Mouse (Mus musculus): ENCODE results near the gene Gigyf2. TPM values are rescaled to one million over a fixed set of nuclear protein-coding genes. Genes with fewer than 3 reads are reported as not detected.

The Gigyf2 gene
- polyA plus RNA-seq, 1 experiment from 2014 or later, result 61.3 TPM

GRCm38 (mm10) chr1:87331774-87332173 is 5.0 kb downstream of the Gigyf2 start:
- Histone ChIP-seq H3K9me3 (ENCODE audit: control insufficient read depth, low read length) (no peaks in the 10 kb centered on the region), H3K36me3 (ENCODE audit: control insufficient read depth, insufficient read depth, low read length) (peaks cover 23% of the 10 kb centered on the region), H3K4me3 (ENCODE audit: low read length) (no peak overlapping the region), H3K9ac (ENCODE audit: low read depth, low read length) (no peak overlapping the region), H3K4me2 (replicated peaks; ENCODE audit: low read depth, low read length) (no peak overlapping the region), H3K27me3 (ENCODE audit: control insufficient read depth, insufficient read depth, low read length) (no peaks in the 10 kb centered on the region), H3K27ac (ENCODE audit: low read depth, low read length) (no peak overlapping the region), H3K4me1 (ENCODE audit: control insufficient read depth, insufficient read depth, low read length) (peaks cover 5% of the 10 kb centered on the region)
- WGBS, result 92% methylated on average over 4 of the region's 4 CpGs
- no peak for ATAC-seq (ENCODE audit: low FRiP score, low TSS enrichment)

GRCm38 (mm10) chr1:87350576-87350975 is 23.8 kb downstream of the Gigyf2 start:
- no peaks in the 10 kb centered on the region for H3K27me3 ChIP-seq (ENCODE audit: control insufficient read depth, insufficient read depth, low read length)
- no peaks in the 10 kb centered on the region for H3K4me1 ChIP-seq (ENCODE audit: control insufficient read depth, insufficient read depth, low read length)
- H3K4me3 ChIP-seq (ENCODE audit: low read length), result no peak overlapping the region
- H3K27ac ChIP-seq (ENCODE audit: low read depth, low read length), result no peak overlapping the region
- H3K9me3 ChIP-seq (ENCODE audit: control insufficient read depth, low read length), result no peaks in the 10 kb centered on the region
- WGBS, result 95% methylated on average over 2 of the region's 2 CpGs
- H3K9ac ChIP-seq (ENCODE audit: low read depth, low read length), result no peak overlapping the region
- no peak overlapping the region for H3K4me2 ChIP-seq (replicated peaks; ENCODE audit: low read depth, low read length)
- ATAC-seq (ENCODE audit: low FRiP score, low TSS enrichment), result no peak
- H3K36me3 ChIP-seq (ENCODE audit: control insufficient read depth, insufficient read depth, low read length), result peaks cover 16% of the 10 kb centered on the region

GRCm38 (mm10) chr1:87360276-87360675 is 33.5 kb downstream of the Gigyf2 start:
- H3K4me2 ChIP-seq (replicated peaks; ENCODE audit: low read depth, low read length), result no peak overlapping the region
- H3K9me3 ChIP-seq (ENCODE audit: control insufficient read depth, low read length), result no peaks in the 10 kb centered on the region
- H3K27ac ChIP-seq (ENCODE audit: low read depth, low read length), result no peak overlapping the region
- 43% methylated on average over 1 of the region's 1 CpGs for WGBS
- no peak overlapping the region for H3K9ac ChIP-seq (ENCODE audit: low read depth, low read length)
- no peak overlapping the region for H3K4me3 ChIP-seq (ENCODE audit: low read length)
- H3K27me3 ChIP-seq (ENCODE audit: control insufficient read depth, insufficient read depth, low read length), result no peaks in the 10 kb centered on the region
- peaks cover 12% of the 10 kb centered on the region for H3K36me3 ChIP-seq (ENCODE audit: control insufficient read depth, insufficient read depth, low read length)
- no peaks in the 10 kb centered on the region for H3K4me1 ChIP-seq (ENCODE audit: control insufficient read depth, insufficient read depth, low read length)
- no peak for ATAC-seq (ENCODE audit: low FRiP score, low TSS enrichment)

- no peak overlapping the region for H3K4me2 ChIP-seq (replicated peaks; ENCODE audit: low read depth, low read length)
- 85% methylated on average over 3 of the region's 3 CpGs for WGBS
- H3K27me3 ChIP-seq (ENCODE audit: control insufficient read depth, insufficient read depth, low read length), result no peaks in the 10 kb centered on the region
- H3K9me3 ChIP-seq (ENCODE audit: control insufficient read depth, low read length), result no peaks in the 10 kb centered on the region
- no peak overlapping the region for H3K9ac ChIP-seq (ENCODE audit: low read depth, low read length)
- peaks cover 33% of the 10 kb centered on the region for H3K36me3 ChIP-seq (ENCODE audit: control insufficient read depth, insufficient read depth, low read length)
- no peak for ATAC-seq (ENCODE audit: low FRiP score, low TSS enrichment)
- no peak overlapping the region for H3K4me3 ChIP-seq (ENCODE audit: low read length)
- no peak overlapping the region for H3K27ac ChIP-seq (ENCODE audit: low read depth, low read length)
- H3K4me1 ChIP-seq (ENCODE audit: control insufficient read depth, insufficient read depth, low read length), result no peaks in the 10 kb centered on the region
Observed at GRCm38 (mm10) chr1:87378024-87378560, 51.3 kb downstream of the Gigyf2 start.

GRCm38 (mm10) chr1:87379919-87380318 is 53.1 kb downstream of the Gigyf2 start:
- H3K4me2 ChIP-seq (replicated peaks; ENCODE audit: low read depth, low read length), result no peak overlapping the region
- H3K27ac ChIP-seq (ENCODE audit: low read depth, low read length), result no peak overlapping the region
- ATAC-seq (ENCODE audit: low FRiP score, low TSS enrichment), result no peak
- H3K4me1 ChIP-seq (ENCODE audit: control insufficient read depth, insufficient read depth, low read length), result no peaks in the 10 kb centered on the region
- H3K9me3 ChIP-seq (ENCODE audit: control insufficient read depth, low read length), result no peaks in the 10 kb centered on the region
- H3K4me3 ChIP-seq (ENCODE audit: low read length), result no peak overlapping the region
- no peaks in the 10 kb centered on the region for H3K27me3 ChIP-seq (ENCODE audit: control insufficient read depth, insufficient read depth, low read length)
- 95% methylated on average over 1 of the region's 1 CpGs for whole genome bisulfite sequencing
- H3K9ac ChIP-seq (ENCODE audit: low read depth, low read length), result no peak overlapping the region
- H3K36me3 ChIP-seq (ENCODE audit: control insufficient read depth, insufficient read depth, low read length), result peaks cover 24% of the 10 kb centered on the region; the same call in 1 of the 2 replicates

- WGBS, result 92% methylated on average over 3 of the region's 3 CpGs
Observed at GRCm38 (mm10) chr1:87381152-87381551, 54.4 kb downstream of the Gigyf2 start.

GRCm38 (mm10) chr1:87386436-87387092 is 59.8 kb downstream of the Gigyf2 start:
- H3K27ac ChIP-seq (ENCODE audit: low read depth, low read length), result no peak overlapping the region
- no peaks in the 10 kb centered on the region for H3K27me3 ChIP-seq (ENCODE audit: control insufficient read depth, insufficient read depth, low read length)
- H3K4me1 ChIP-seq (ENCODE audit: control insufficient read depth, insufficient read depth, low read length), result no peaks in the 10 kb centered on the region
- no peak for ATAC-seq (ENCODE audit: low FRiP score, low TSS enrichment)
- H3K9me3 ChIP-seq (ENCODE audit: control insufficient read depth, low read length), result no peaks in the 10 kb centered on the region
- no peak overlapping the region for H3K4me3 ChIP-seq (ENCODE audit: low read length)
- H3K36me3 ChIP-seq (ENCODE audit: control insufficient read depth, insufficient read depth, low read length), result peaks cover 25% of the 10 kb centered on the region; the same call in 1 of the 2 replicates
- no peak overlapping the region for H3K4me2 ChIP-seq (replicated peaks; ENCODE audit: low read depth, low read length)
- no peak overlapping the region for H3K9ac ChIP-seq (ENCODE audit: low read depth, low read length)
- WGBS, result 88% methylated on average over 9 of the region's 9 CpGs

More at GRCm38 (mm10) chr1:87381152-87381551, 54.4 kb downstream of the Gigyf2 start:
- Histone ChIP-seq H3K27me3 (ENCODE audit: control insufficient read depth, insufficient read depth, low read length) (no peaks in the 10 kb centered on the region), H3K4me3 (ENCODE audit: low read length) (no peak overlapping the region), H3K9ac (ENCODE audit: low read depth, low read length) (no peak overlapping the region), H3K4me2 (replicated peaks; ENCODE audit: low read depth, low read length) (no peak overlapping the region), H3K9me3 (ENCODE audit: control insufficient read depth, low read length) (no peaks in the 10 kb centered on the region), H3K36me3 (ENCODE audit: control insufficient read depth, insufficient read depth, low read length) (peaks cover 20% of the 10 kb centered on the region; the same call in 1 of the 2 replicates), H3K27ac (ENCODE audit: low read depth, low read length) (no peak overlapping the region), H3K4me1 (ENCODE audit: control insufficient read depth, insufficient read depth, low read length) (no peaks in the 10 kb centered on the region)
- ATAC-seq (ENCODE audit: low FRiP score, low TSS enrichment), result no peak

GRCm38 (mm10) chr1:87393444-87394195 is 66.8 kb downstream of the Gigyf2 start:
- H3K36me3 ChIP-seq (ENCODE audit: control insufficient read depth, insufficient read depth, low read length), result peaks cover 13% of the 10 kb centered on the region; the same call in 1 of the 2 replicates
- no peaks in the 10 kb centered on the region for H3K27me3 ChIP-seq (ENCODE audit: control insufficient read depth, insufficient read depth, low read length)
- no peak overlapping the region for H3K27ac ChIP-seq (ENCODE audit: low read depth, low read length)
- H3K4me1 ChIP-seq (ENCODE audit: control insufficient read depth, insufficient read depth, low read length), result no peaks in the 10 kb centered on the region
- 91% methylated on average over 3 of the region's 3 CpGs for WGBS
- ATAC-seq (ENCODE audit: low FRiP score, low TSS enrichment), result no peak
- H3K4me3 ChIP-seq (ENCODE audit: low read length), result no peak overlapping the region
- no peaks in the 10 kb centered on the region for H3K9me3 ChIP-seq (ENCODE audit: control insufficient read depth, low read length)
- no peak overlapping the region for H3K9ac ChIP-seq (ENCODE audit: low read depth, low read length)
- H3K4me2 ChIP-seq (replicated peaks; ENCODE audit: low read depth, low read length), result no peak overlapping the region

DNA sequence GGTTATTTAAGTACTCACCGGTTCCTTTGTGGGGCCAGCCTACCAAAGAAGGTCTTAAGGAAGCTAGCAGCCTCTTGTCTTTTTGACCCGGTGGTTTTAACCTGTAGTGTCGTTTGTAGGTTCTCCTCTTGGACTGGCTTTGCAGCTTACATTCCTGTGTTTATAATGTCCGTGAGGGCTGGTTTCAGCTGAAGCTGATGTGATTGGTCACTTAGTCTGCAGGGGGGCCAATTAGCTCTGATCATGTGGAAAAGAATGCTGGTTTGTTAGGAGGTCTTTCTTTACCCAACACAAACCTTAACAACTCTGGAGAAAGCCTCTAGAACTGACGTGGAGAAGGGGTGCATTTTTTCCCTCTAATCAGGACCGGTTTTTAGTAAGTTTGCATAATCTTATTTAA is 67.8 kb downstream of the Gigyf2 start, which contains the start of gene Kcnj13:
Kcnj13 (minus strand) TSS at position 136 of the 400 bp plus-strand sequence.
- H3K4me3 ChIP-seq (ENCODE audit: low read length), result no peak within 1 kb of the TSS
- no peak within 1 kb of the TSS for H3K4me2 ChIP-seq (replicated peaks; ENCODE audit: low read depth, low read length)

More for the DNA sequence above, 67.8 kb downstream of the Gigyf2 start, which contains the start of gene Kcnj13:
- 50% methylated on average over 6 of the region's 6 CpGs for WGBS
- Histone ChIP-seq H3K27me3 (ENCODE audit: control insufficient read depth, insufficient read depth, low read length) (no peaks in the 10 kb centered on the region), H3K4me1 (ENCODE audit: control insufficient read depth, insufficient read depth, low read length) (no peaks in the 10 kb centered on the region), H3K9ac (ENCODE audit: low read depth, low read length) (no peak within 1 kb of the TSS), H3K36me3 (ENCODE audit: control insufficient read depth, insufficient read depth, low read length) (peaks cover 8% of the 10 kb centered on the region; the same call in 1 of the 2 replicates), H3K27ac (ENCODE audit: low read depth, low read length) (no peak within 1 kb of the TSS), H3K9me3 (ENCODE audit: control insufficient read depth, low read length) (no peaks in the 10 kb centered on the region)
- ATAC-seq (ENCODE audit: low FRiP score, low TSS enrichment), result no peak
